In the genomic region with DNA sequence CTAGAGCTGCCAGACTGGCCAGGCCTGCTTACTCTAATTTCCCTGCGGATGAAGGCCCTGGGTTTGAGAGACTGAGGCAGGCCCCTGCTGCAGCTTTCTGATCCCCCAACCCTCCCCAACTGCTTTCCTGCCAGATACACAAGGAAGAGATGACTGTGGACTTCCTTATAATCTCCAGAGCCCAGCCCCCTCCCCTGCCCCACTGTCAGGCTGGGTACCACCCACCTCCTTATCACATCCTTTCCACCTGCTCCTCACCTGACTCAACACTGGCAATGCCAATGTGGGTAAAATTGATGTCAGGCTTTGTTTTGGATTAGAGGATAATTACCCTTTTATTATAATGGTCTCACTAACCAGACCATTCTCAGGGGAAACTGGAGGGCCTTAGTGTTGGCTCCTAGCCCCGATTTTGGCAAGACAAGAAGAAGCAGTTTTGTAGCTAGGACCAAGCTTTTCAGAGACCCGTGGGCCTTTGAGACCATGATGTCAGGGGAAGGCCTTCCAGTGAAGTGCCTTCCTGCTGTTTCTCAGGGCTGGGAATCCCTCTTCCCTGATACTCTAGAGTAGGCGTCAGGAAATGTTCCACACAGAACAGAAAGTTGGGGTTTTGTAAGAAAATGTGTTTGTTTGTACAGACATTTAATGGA, we compare ENCODE assay signal across 21 mouse cellular contexts. TPM values are rescaled to one million over a fixed set of nuclear protein-coding genes. Genes with fewer than 3 reads are reported as not detected.
A peak's percentile ranks its signal among the peaks of the same experiment; 100 is the strongest.
DNase-seq lines count a peak whose midpoint lies in the region; ATAC-seq and TF ChIP-seq lines count a peak whose summit lies in the region.
"Had no signal": no experiment of that assay in that cellular context is flagged by ENCODE, and none has a peak within 500 bp of the region (broad histone marks: within the 10 kb centered on the region; RNA-seq: fewer than 3 reads in every experiment).

No protein-coding gene starts in this region.

- H3K27ac ChIP-seq in gastrocnemius, adult 2 months: no peak overlapping the region
- 0 out of 2 replicates have a peak overlapping the region, but pooled peaks have one; percentile 4 for H3K27ac ChIP-seq in hindbrain, embryonic 12.5 days
- no peak overlapping the region for H3K27ac ChIP-seq in hindbrain, embryonic 16.5 days (ENCODE audit: low read depth, low read length)
- 0 out of 2 replicates have a peak overlapping the region, but pooled peaks have one; percentile 28 for H3K27ac ChIP-seq in midbrain, embryonic 15.5 days
- no peak overlapping the region for H3K27ac ChIP-seq in midbrain, embryonic 10.5 days (replicated peaks)
- H3K27ac ChIP-seq: left cerebral cortex, adult 2 months; liver, embryonic 13.5 days had no signal

- intact Hi-C loops in gastrocnemius, adult 2 months (cut with DNase I): no loop called here

- WGBS in hindbrain, embryonic 12.5 days: 68% methylated on average over 4 of the region's 4 CpGs
- WGBS in hindbrain, embryonic 16.5 days: 70% methylated on average over 4 of the region's 4 CpGs
- 53% methylated on average over 4 of the region's 4 CpGs for WGBS in midbrain, embryonic 15.5 days
- WGBS in midbrain, embryonic 10.5 days: 82% methylated on average over 4 of the region's 4 CpGs

- no peaks in the 10 kb centered on the region for H3K27me3 ChIP-seq in hindbrain, embryonic 12.5 days
- no peaks in the 10 kb centered on the region for H3K27me3 ChIP-seq in hindbrain, embryonic 16.5 days (replicated peaks; ENCODE audit: control insufficient read depth, insufficient read depth, low read length)
- no peaks in the 10 kb centered on the region for H3K27me3 ChIP-seq in midbrain, embryonic 15.5 days (replicated peaks)
- no peaks in the 10 kb centered on the region for H3K27me3 ChIP-seq in midbrain, embryonic 10.5 days (ENCODE audit: low read depth, poor library complexity, severe bottlenecking)
- H3K27me3 ChIP-seq: liver, embryonic 13.5 days had no signal

- no peak overlapping the region for H3K4me3 ChIP-seq in gastrocnemius, adult 2 months
- H3K4me3 ChIP-seq in hindbrain, embryonic 12.5 days: no peak overlapping the region
- no peak overlapping the region for H3K4me3 ChIP-seq in hindbrain, embryonic 16.5 days (ENCODE audit: low read length)
- H3K4me3 ChIP-seq in midbrain, embryonic 15.5 days: no peak overlapping the region
- H3K4me3 ChIP-seq in midbrain, embryonic 10.5 days: no peak overlapping the region
- H3K4me3 ChIP-seq: left cerebral cortex, adult 2 months; liver, embryonic 13.5 days had no signal

- H3K4me2 ChIP-seq in hindbrain, embryonic 12.5 days (replicated peaks): no peak overlapping the region
- no peak overlapping the region for H3K4me2 ChIP-seq in hindbrain, embryonic 16.5 days (ENCODE audit: low read length)
- H3K4me2 ChIP-seq in midbrain, embryonic 15.5 days: no peak overlapping the region
- H3K4me2 ChIP-seq: liver, embryonic 13.5 days; lung, embryonic 14.5 days had no signal

- no peaks in the 10 kb centered on the region for H3K9me3 ChIP-seq in hindbrain, embryonic 12.5 days (replicated peaks)
- H3K9me3 ChIP-seq in hindbrain, embryonic 16.5 days (ENCODE audit: control insufficient read depth, low read length): no peaks in the 10 kb centered on the region
- no peaks in the 10 kb centered on the region for H3K9me3 ChIP-seq in midbrain, embryonic 15.5 days
- H3K9me3 ChIP-seq in midbrain, embryonic 10.5 days (replicated peaks): no peaks in the 10 kb centered on the region
- H3K9me3 ChIP-seq: liver, embryonic 13.5 days had no signal

- no peaks in the 10 kb centered on the region for H3K4me1 ChIP-seq in hindbrain, embryonic 12.5 days
- H3K4me1 ChIP-seq in hindbrain, embryonic 16.5 days (ENCODE audit: control insufficient read depth, insufficient read depth, low read depth, low read length): no peaks in the 10 kb centered on the region
- H3K4me1 ChIP-seq in midbrain, embryonic 15.5 days: peaks cover 8% of the 10 kb centered on the region
- no peaks in the 10 kb centered on the region for H3K4me1 ChIP-seq in midbrain, embryonic 10.5 days
- H3K4me1 ChIP-seq: liver, embryonic 13.5 days had no signal

- no peak for ATAC-seq in hindbrain, embryonic 12.5 days (ENCODE audit: low FRiP score)
- no peak for ATAC-seq in hindbrain, embryonic 16.5 days
- peak; percentile 52 for ATAC-seq in midbrain, embryonic 15.5 days (replicated peaks)
- ATAC-seq: forebrain, embryonic 16.5 days; inflammation-experienced regulatory T-cells, adult 6 months had no signal

- no peak overlapping the region for H3K9ac ChIP-seq in hindbrain, embryonic 12.5 days
- H3K9ac ChIP-seq in hindbrain, embryonic 16.5 days (ENCODE audit: low read depth, low read length): no peak overlapping the region
- H3K9ac ChIP-seq in midbrain, embryonic 15.5 days: no peak overlapping the region
- H3K9ac ChIP-seq: liver, embryonic 13.5 days; lung, embryonic 14.5 days had no signal

- peak; percentile 29 for DNase-seq in gastrocnemius, adult 2 months
- no peak for DNase-seq in gastrocnemius, postnatal 4 days (ENCODE audit: low spot score in 2 of 2)
- DNase-seq in midbrain, embryonic 10.5 days (ENCODE audit: low spot score): no peak
- no peak for DNase-seq in urinary bladder, postnatal 10 days (ENCODE audit: low spot score)
- no peak for DNase-seq in T-cell, adult 2 months (ENCODE audit: low spot score)
- DNase-seq: cerebellum, adult 11 months; cerebellum, adult 9-11 months; kidney, adult 18-20 months; kidney, postnatal 4 days; layer of hippocampus, adult 9-11 months; liver, embryonic 13.5 days; lung, embryonic 14.5 days; retina, postnatal 1 day; right cerebral cortex, postnatal 25 days; spleen, adult 18-20 months had no signal

- H3K36me3 ChIP-seq in hindbrain, embryonic 12.5 days: no peaks in the 10 kb centered on the region
- no peaks in the 10 kb centered on the region for H3K36me3 ChIP-seq in hindbrain, embryonic 16.5 days (ENCODE audit: control insufficient read depth, insufficient read depth, low read length)
- H3K36me3 ChIP-seq in midbrain, embryonic 15.5 days (replicated peaks): no peaks in the 10 kb centered on the region
- no peaks in the 10 kb centered on the region for H3K36me3 ChIP-seq in midbrain, embryonic 10.5 days
- H3K36me3 ChIP-seq: liver, embryonic 13.5 days had no signal

- no peak for TF ChIP-seq CTCF in gastrocnemius, adult 2 months (IDR thresholded peaks at IDR 0.05)

RNA-seq across cellular contexts. Expression of gene Apba1, which starts 44.7 kb away (rescaled TPM):
- total RNA-seq in gastrocnemius, adult 2 months (2021): 1 to 10 TPM in 1 of 2 experiments, under 1 TPM in 1; 0.74 to 1.7 TPM
- 1 to 10 TPM; 6.9 to 7.0 TPM for total RNA-seq in gastrocnemius, postnatal 4 days (2021)
- polyA plus RNA-seq in hindbrain, embryonic 12.5 days (2016; fragmentation: Nextera tagmentation; extraction: Ambion mirVana): 6.0 and 7.1 TPM in 2 replicates
- polyA plus RNA-seq in hindbrain, embryonic 16.5 days (2015; fragmentation: Nextera tagmentation; extraction: Ambion mirVana): 12.7 and 13.3 TPM in 2 replicates
- polyA plus RNA-seq in midbrain, embryonic 15.5 days (2015; fragmentation: Nextera tagmentation; extraction: Ambion mirVana): 13.2 and 14.2 TPM in 2 replicates
- polyA plus RNA-seq in midbrain, embryonic 10.5 days (2016; fragmentation: Nextera tagmentation; extraction: Ambion mirVana): 0.22 and 0.76 TPM in 2 replicates

Comparison
In these comparisons a context has a peak if more than half of its experiments do, and no peak if none do; other contexts are left out.
1. H3K27ac ChIP-seq: peak in hindbrain, embryonic 12.5 days (single experiment) and midbrain, embryonic 15.5 days (single experiment); none in gastrocnemius, adult 2 months (single experiment), hindbrain, embryonic 16.5 days (single experiment) and midbrain, embryonic 10.5 days (single experiment).